Mouse (Mus musculus): ENCODE measurements around the gene Psmd6.

The Psmd6 gene

GRCm38 (mm10) chr14:14120230-14121096 lies at the start of gene Psmd6:
TSS of gene Psmd6 (minus strand) at chr14:14120984.
- peak; percentile 85 to 87 for DNase-seq (ENCODE audit: low spot score in 2 of 2)

DNA sequence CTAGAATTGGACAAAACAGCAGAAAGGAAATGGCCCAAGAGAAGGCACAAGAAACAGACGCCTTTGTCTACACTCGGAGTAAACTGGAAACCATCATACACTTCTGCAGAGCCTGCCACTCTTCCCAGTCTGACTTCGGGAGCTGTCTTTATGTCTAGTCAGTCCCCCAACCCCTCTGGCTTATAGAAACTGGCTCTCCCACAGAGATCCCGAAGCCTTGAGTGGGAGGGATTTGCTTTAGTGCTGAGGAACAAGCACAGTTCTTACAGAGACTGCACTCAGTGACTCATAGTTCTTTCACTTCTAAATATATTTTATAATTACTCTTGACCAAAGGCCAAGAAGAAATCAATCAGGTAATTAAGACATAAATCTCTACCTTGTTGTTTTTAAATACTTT lies 10.1 kb downstream of the Psmd6 start:
- no peak for DNase-seq (ENCODE audit: low spot score in 2 of 2)

DNA sequence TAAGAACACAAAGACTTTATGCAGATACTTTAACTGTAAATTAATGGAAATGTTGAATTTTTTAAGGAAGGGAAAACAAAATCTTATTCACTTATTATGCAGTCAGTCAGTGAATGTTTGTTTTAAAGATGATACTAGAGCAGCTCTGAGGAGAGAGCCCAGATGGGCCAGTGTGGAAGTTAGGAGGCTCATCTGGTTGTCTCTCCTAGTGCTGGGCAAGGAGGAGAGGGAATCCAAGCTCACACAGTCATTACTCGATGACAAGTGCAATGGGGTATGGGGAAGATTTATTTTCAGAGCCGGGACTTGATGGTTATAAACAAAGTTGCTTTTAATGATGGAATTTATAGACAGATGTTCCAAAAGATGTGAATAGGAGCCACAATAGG lies 15.9 kb downstream of the Psmd6 start:
- DNase-seq (ENCODE audit: low spot score in 2 of 2), result no peak

DNA sequence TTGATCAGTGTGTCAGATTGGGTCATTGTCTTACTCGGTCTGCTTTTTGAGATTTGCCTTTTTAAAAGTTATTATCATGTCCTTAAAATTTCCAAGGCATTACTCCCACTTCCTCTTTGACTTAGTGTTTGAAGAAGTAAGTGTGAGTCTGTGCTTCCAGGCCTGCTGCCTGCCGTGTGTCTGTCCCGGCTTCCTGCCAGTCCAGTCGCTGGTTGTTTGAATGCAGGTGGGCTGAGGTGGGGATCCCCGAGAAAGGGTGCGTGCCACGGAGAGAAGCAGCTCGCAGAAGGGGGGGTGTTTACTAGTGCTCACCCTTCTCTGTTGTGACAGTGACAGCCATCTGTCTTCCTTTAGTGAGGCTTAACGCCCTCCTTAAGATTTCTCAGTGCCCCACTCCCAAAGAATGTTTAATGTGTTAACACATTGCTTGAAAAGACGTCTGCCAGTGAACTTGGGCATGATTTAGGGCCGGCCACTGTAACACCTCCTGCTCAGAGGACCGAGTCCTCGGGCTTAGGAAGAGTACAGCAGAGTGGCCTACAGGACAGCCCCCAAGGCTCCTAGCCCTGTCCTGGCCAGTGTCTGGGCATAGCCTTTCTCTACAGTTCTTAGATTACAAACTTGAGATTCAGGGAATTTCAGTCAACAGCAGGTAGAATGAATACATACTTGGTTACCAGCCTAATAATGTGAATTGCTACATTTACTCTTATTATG lies 16.4 kb downstream of the Psmd6 start:
- DNase-seq (ENCODE audit: low spot score in 2 of 2), result no peak

DNA sequence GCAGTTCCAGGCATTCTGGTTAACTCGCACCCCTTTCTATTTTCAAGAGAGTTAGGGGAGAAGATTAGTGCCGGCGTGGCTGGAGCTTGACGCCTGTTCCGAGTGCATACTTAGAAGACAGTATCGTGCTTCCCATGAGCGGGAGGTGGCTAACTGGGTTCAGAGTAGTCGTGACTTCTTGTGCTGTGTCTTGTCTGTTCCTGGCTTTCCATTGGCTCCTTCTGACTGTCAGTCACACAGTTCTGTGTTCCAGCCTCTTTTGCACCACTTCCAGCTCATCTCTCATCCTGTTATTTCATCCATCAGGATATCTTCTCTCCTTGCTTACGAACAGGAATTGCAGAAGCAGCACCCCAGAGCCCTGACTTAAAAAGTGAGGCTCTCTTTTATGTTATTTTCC lies 19.5 kb downstream of the Psmd6 start:
- no peak for DNase-seq (ENCODE audit: low spot score in 2 of 2)

- DNase-seq (ENCODE audit: low spot score in 2 of 2), result no peak
Measured at GRCm38 (mm10) chr14:14100773-14101280, 20.0 kb downstream of the Psmd6 start.

DNA sequence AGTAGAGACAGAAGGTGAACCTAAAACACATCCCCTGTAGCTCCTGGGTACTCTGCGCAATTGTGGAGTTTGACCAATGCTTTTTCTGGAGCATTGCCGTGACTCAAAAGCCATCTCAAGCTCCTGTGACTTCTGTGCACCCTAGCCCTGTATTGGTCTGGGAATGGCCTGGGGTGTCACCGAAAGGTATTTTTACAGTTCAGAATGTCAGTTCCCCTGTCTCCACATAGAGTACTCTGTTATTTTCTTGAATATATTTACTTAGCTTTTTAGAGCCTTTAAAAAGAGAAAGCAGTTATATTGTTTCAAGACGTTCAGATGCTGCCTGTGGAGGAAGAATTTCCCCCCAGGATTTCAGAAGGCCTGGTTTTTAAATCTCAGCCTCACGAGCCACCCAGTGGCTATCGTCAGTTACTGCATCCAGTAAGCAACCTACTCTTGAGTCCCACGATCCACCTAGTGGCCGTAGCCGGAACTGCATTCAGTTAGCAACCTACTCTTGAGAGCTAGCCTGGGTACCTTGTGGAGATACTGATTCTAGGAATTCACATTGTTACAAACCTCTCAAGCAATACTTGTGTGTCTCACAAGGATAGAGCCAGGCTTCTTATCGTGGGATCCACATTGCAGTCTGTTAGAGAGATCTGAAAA lies 22.3 kb downstream of the Psmd6 start:
- peak; percentile 71 to 84 for DNase-seq (ENCODE audit: low spot score in 2 of 2)

DNA sequence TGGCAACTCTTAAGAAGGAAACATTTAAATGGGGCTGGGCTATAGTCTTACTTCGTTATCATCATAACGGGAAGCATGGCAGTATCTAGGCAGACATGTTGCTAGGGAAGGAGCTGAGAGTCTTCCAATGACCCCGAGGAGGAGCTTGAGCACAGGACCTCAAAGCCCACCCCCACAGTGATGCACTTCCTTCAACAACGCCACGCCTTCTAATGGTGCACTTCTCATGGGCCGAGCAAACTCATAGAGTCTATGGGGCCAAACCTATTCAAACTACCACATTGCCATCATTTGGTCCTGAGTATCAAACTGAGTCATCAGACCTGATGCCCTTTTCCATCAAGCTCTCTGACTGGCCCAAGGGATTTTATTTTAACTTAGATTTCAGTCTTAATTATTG lies 30.2 kb downstream of the Psmd6 start:
- no peak for DNase-seq (ENCODE audit: low spot score in 2 of 2)

GRCm38 (mm10) chr14:14088016-14088791 lies 32.6 kb downstream of the Psmd6 start:
- DNase-seq (ENCODE audit: low spot score in 2 of 2), result peak in 1 of 2 experiments; percentile 10

GRCm38 (mm10) chr14:14087348-14087747 lies 33.4 kb downstream of the Psmd6 start:
- no peak for DNase-seq (ENCODE audit: low spot score in 2 of 2)

DNA sequence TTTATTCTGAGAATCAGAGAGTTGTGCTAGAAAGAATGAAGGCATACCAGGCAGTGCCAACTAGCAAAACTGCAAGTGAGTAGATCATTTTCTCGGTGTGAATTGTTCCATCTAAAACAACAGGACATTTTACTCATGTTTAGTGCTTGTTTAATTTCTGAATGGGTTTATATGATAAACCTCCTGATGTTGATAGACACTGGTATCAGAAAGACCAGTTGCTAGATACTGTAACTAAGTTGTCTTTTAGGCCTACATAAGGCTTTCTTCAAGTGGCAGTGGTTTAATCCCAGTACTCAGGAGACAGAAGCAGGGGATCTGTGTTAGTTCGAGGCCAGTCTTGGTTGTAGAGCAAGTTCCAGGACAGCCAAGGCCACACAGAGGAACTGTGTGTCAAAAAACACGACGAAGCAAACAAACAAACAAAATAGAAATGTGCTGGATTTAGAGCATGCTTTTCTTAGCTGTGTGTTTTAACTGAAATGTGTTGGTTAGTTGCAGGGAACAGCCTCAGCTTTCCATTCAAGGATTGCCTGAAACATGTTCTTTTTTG lies 34.0 kb downstream of the Psmd6 start:
- no peak for DNase-seq (ENCODE audit: low spot score in 2 of 2)

- DNase-seq (ENCODE audit: low spot score in 2 of 2), result no peak
Measured at GRCm38 (mm10) chr14:14083811-14084210, 37.0 kb downstream of the Psmd6 start.

- DNase-seq (ENCODE audit: low spot score in 2 of 2), result no peak
Measured at GRCm38 (mm10) chr14:14080604-14081194, 40.1 kb downstream of the Psmd6 start.

- no peak for DNase-seq (ENCODE audit: low spot score in 2 of 2)
Measured at GRCm38 (mm10) chr14:14071456-14071855, 49.3 kb downstream of the Psmd6 start.

DNA sequence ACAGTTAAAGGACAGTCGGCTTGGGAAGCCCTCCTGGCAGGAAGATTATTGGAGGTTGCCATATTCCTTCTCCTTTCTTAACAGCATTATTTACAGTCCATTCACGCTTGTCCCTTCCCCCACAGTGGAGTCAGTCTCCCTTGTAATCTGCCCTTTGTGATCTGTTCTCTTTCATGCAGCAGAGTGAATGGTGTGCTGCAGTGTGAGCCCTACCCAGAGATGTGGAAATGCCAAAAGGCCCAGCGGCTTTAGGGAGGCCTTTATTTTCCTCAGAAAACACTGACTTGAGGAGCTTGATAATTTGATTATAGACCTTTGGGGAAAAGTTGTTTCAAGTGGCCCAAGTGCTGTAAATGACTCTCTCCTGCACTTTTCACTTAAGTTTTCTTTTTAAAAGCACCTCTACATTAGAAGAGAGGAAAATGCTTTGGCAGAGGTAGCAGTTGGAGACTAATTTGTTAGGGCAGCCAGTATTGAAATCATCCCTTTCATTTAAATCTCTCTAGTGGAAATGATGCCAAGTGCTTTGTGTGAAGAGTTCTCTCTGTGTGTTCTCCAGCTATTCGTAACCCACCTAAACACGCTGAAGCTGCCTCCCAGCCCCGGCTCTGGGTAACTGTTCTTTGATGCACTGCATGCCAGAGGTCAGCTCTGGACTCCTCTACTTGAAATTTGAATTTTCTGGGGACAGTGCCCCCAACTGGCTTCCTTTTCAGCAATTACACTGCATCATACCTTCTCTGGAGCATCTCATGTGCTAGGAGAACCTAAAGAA lies 50.1 kb downstream of the Psmd6 start:
- no peak for DNase-seq (ENCODE audit: low spot score in 2 of 2)

GRCm38 (mm10) chr14:14068553-14068952 lies 52.2 kb downstream of the Psmd6 start:
- DNase-seq (ENCODE audit: low spot score in 2 of 2), result peak in 1 of 2 experiments; percentile 8

GRCm38 (mm10) chr14:14067648-14068472 lies 52.9 kb downstream of the Psmd6 start:
- DNase-seq (ENCODE audit: low spot score in 2 of 2), result peak; percentile 26 to 38

DNA sequence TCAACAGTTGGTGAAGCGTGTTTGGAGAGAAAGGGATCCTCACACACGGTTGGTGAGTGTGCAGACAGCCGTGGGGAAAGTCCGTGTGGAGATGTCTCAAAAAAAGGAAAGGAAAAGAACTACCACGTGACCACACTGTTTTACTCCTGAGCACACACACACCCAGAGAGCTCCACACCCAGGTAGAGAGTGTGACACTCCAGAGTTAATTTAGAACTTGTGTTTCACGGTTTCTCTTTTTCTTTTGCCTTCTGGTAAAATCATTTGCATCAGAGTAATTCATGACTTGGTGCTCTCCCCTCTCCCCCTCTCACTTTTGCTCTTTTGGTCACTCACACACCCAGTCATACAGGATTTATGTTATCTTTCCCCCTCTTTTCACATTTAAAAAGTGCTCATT lies 54.5 kb downstream of the Psmd6 start:
- no peak for DNase-seq (ENCODE audit: low spot score in 2 of 2)

DNA sequence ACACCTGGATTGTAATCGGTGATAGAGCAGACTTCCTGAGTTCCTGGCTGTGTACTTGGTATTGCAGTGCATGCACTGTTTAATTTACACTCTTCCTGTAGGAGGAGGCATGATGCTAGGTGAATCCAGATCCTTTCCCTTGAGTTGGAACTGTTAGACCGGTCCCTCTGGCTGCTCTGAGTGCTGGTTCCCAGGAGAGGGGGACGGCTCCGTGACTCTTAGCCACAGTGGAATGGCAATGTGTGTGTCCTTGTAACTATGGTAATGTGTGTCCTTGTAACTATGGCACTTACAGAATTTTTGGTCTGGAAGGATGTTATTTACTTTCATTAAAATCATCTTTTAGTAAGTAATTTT lies 55.7 kb downstream of the Psmd6 start:
- DNase-seq (ENCODE audit: low spot score in 2 of 2), result no peak

Measured in spleen, postnatal 36 days (tissue).